In genomic region chr14:14804518-14805212, GRCm38 (mm10) we compare ENCODE assay signal across 10 mouse cellular contexts. TPM values are rescaled to one million over a fixed set of nuclear protein-coding genes. Genes with fewer than 3 reads are reported as not detected.
DNase-seq lines count a peak whose midpoint lies in the region; ATAC-seq and TF ChIP-seq lines count a peak whose summit lies in the region.
"Had no signal": no experiment of that assay in that cellular context is flagged by ENCODE, and none has a peak within 500 bp of the region (broad histone marks: within the 10 kb centered on the region; RNA-seq: fewer than 3 reads in every experiment).

No protein-coding gene starts in this region.

- peaks cover 9% of the 10 kb centered on the region for H3K36me3 ChIP-seq in hindbrain, embryonic 12.5 days
- peaks cover 5% of the 10 kb centered on the region; the same call in 1 of the 2 replicates for H3K36me3 ChIP-seq in midbrain, embryonic 16.5 days (ENCODE audit: control insufficient read depth, insufficient read depth, low read length)
- no peaks in the 10 kb centered on the region for H3K36me3 ChIP-seq in stomach, postnatal 0 days (ENCODE audit: control insufficient read depth, insufficient read depth, low read length)

- H3K4me3 ChIP-seq in layer of hippocampus, adult 2 months, result peak overlapping the region; percentile 51
- no peak overlapping the region for H3K4me3 ChIP-seq in hindbrain, embryonic 12.5 days
- no peak overlapping the region; the same call in 1 of the 2 replicates for H3K4me3 ChIP-seq in midbrain, embryonic 16.5 days (ENCODE audit: low read depth, low read length)
- H3K4me3 ChIP-seq in stomach, postnatal 0 days (ENCODE audit: low read depth, low read length), result no peak overlapping the region

- H3K27me3 ChIP-seq in hindbrain, embryonic 12.5 days, result no peaks in the 10 kb centered on the region
- H3K27me3 ChIP-seq in midbrain, embryonic 16.5 days (ENCODE audit: control insufficient read depth, insufficient read depth, low read depth, low read length), result no peaks in the 10 kb centered on the region
- H3K27me3 ChIP-seq in stomach, postnatal 0 days (ENCODE audit: control insufficient read depth, insufficient read depth, low read length), result no peaks in the 10 kb centered on the region

- no peaks in the 10 kb centered on the region for H3K9me3 ChIP-seq in hindbrain, embryonic 12.5 days (replicated peaks)
- no peaks in the 10 kb centered on the region for H3K9me3 ChIP-seq in midbrain, embryonic 16.5 days (replicated peaks; ENCODE audit: control insufficient read depth, low read length, poor library complexity, severe bottlenecking)
- H3K9me3 ChIP-seq in stomach, postnatal 0 days (ENCODE audit: control insufficient read depth, low read length), result no peaks in the 10 kb centered on the region

- H3K27ac ChIP-seq in layer of hippocampus, adult 2 months, result peak overlapping the region; percentile 52
- H3K27ac ChIP-seq in hindbrain, embryonic 12.5 days, result no peak overlapping the region
- no peak overlapping the region for H3K27ac ChIP-seq in midbrain, embryonic 16.5 days (ENCODE audit: low read length)
- no peak overlapping the region for H3K27ac ChIP-seq in stomach, postnatal 0 days (replicated peaks)

- TF ChIP-seq EP300 in stomach, postnatal 0 days (optimal IDR thresholded peaks at IDR 0.05), result no peak

- WGBS in hindbrain, embryonic 12.5 days, result 72% methylated on average over 5 of the region's 5 CpGs
- WGBS in midbrain, embryonic 16.5 days, result 74% methylated on average over 5 of the region's 5 CpGs
- 59% methylated on average over 5 of the region's 5 CpGs for WGBS in stomach, postnatal 0 days

- DNase-seq in layer of hippocampus, adult 2 months (ENCODE audit: low spot score in 2 of 2), result no peak
- DNase-seq in layer of hippocampus, adult 9-11 months, result no peak
- DNase-seq in stomach, postnatal 0 days (ENCODE audit: low spot score), result no peak
- DNase-seq in layer of hippocampus, postnatal 25 days (ENCODE audit: extremely low spot score in 1 of 2, low spot score in 1 of 2), result no peak
- no peak for DNase-seq in thymus, postnatal 0 days (ENCODE audit: low spot score)

- no peak overlapping the region for H3K4me2 ChIP-seq in hindbrain, embryonic 12.5 days (replicated peaks)
- H3K4me2 ChIP-seq in midbrain, embryonic 16.5 days (ENCODE audit: low read length), result peak overlapping the region; percentile 41
- H3K4me2 ChIP-seq in stomach, postnatal 0 days (replicated peaks; ENCODE audit: low read depth), result no peak overlapping the region
- H3K4me2 ChIP-seq: liver, embryonic 11.5 days had no signal

- H3K4me1 ChIP-seq in hindbrain, embryonic 12.5 days, result no peaks in the 10 kb centered on the region
- H3K4me1 ChIP-seq in midbrain, embryonic 16.5 days (ENCODE audit: control insufficient read depth, insufficient read depth, low read length), result no peaks in the 10 kb centered on the region
- no peaks in the 10 kb centered on the region for H3K4me1 ChIP-seq in stomach, postnatal 0 days (replicated peaks; ENCODE audit: control insufficient read depth, insufficient read depth)

- TF ChIP-seq CTCF in layer of hippocampus, adult 2 months (conservative IDR thresholded peaks at IDR 0.05), result no peak
- TF ChIP-seq CTCF in stomach, postnatal 0 days (IDR thresholded peaks at IDR 0.05; ENCODE audit: low read depth), result no peak

- ATAC-seq in common myeloid progenitor, adult 5-6 weeks (replicated peaks; ENCODE audit: low read depth, poor library complexity, severe bottlenecking), result peak; percentile 77
- ATAC-seq in hindbrain, embryonic 12.5 days (ENCODE audit: low FRiP score), result peak; percentile 66; the same call in 1 of the 2 replicates
- ATAC-seq in midbrain, embryonic 16.5 days, result peak; percentile 36; the same call in 1 of the 2 replicates
- no peak for ATAC-seq in stomach, postnatal 0 days (ENCODE audit: low FRiP score, low TSS enrichment)
- ATAC-seq: inflammation-experienced regulatory T-cells, adult 6 months had no signal

- H3K9ac ChIP-seq in hindbrain, embryonic 12.5 days, result no peak overlapping the region
- no peak overlapping the region for H3K9ac ChIP-seq in midbrain, embryonic 16.5 days (ENCODE audit: low read depth, low read length)
- no peak overlapping the region for H3K9ac ChIP-seq in stomach, postnatal 0 days (ENCODE audit: low read length)

RNA-seq across cellular contexts. Expression of gene Nek10, which starts 1.4 kb away (rescaled TPM):
- 1 to 10 TPM; 4.8 to 5.6 TPM for total RNA-seq in layer of hippocampus, adult 2 months (2021)
- 0.05 TPM in 1 of 2 replicates, not detected in the other for total RNA-seq in common myeloid progenitor, adult 5-6 weeks (2017)
- 0.08 and 0.14 TPM in 2 replicates for polyA plus RNA-seq in hindbrain, embryonic 12.5 days (2016; fragmentation: Nextera tagmentation; extraction: Ambion mirVana)
- 0.11 and 0.54 TPM in 2 replicates for polyA plus RNA-seq in midbrain, embryonic 16.5 days (2015; fragmentation: Nextera tagmentation; extraction: Ambion mirVana)
- polyA plus RNA-seq in stomach, postnatal 0 days (2015; fragmentation: Nextera tagmentation; extraction: Ambion mirVana), result 0.02 TPM in 2 replicates
- total RNA-seq in layer of hippocampus, postnatal 25 days (2021), result 1 to 10 TPM; 3.4 to 4.3 TPM
- polyA plus RNA-seq in thymus, postnatal 0 days (2015; fragmentation: Nextera tagmentation; extraction: Ambion mirVana), result 0.03 TPM in 1 of 2 replicates, not detected in the other
- polyA plus RNA-seq: inflammation-experienced regulatory T-cells, adult 6 months; liver, embryonic 11.5 days had no signal
